Mouse (Mus musculus) thymus, adult 2 months (tissue): ENCODE measurements around the gene Prss48. TPM values are rescaled to one million over a fixed set of nuclear protein-coding genes. Genes with fewer than 3 reads are reported as not detected.

Source experiments
- DNase-seq: peaks from one replicate; pipeline ENCODE4 v3.0.0; 2021
- H3K27ac ChIP-seq: fragments of 200-500 bp; 2 replicates; pipeline ENCODE4 v1.5.1; 2012; ENCODE audit warnings: low read length, control low read depth; ENCODE audit not compliant: control insufficient read depth, insufficient read depth
- H3K27me3 ChIP-seq: fragments of 200-500 bp; 2 replicates; pipeline ENCODE4 v1.6.1; 2012; ENCODE audit warnings: mild to moderate bottlenecking, low read length, moderate library complexity, mixed read lengths; ENCODE audit not compliant: control insufficient read depth, insufficient read depth
- H3K36me3 ChIP-seq: fragments of 200-500 bp; 2 replicates; pipeline ENCODE4 v1.6.1; 2012; ENCODE audit warnings: mild to moderate bottlenecking, low read length, moderate library complexity; ENCODE audit not compliant: control insufficient read depth, insufficient read depth
- H3K4me1 ChIP-seq: fragments of 200-500 bp; replicated peaks from 2 replicates; pipeline ENCODE4 v1.6.1; 2012; ENCODE audit warnings: low read length; ENCODE audit not compliant: control insufficient read depth, insufficient read depth
- H3K4me3 ChIP-seq: fragments of 200-500 bp; 2 replicates; pipeline ENCODE4 v1.5.1; 2012; ENCODE audit warnings: mild to moderate bottlenecking, low read length, control low read depth, moderate library complexity; ENCODE audit not compliant: control insufficient read depth, insufficient read depth
- CTCF ChIP-seq: fragments of 200-500 bp; IDR thresholded peaks from 2 replicates; pipeline ENCODE4 v1.5.1; 2012; ENCODE audit warnings: mild to moderate bottlenecking, control low read depth, low read length, moderate library complexity, borderline replicate concordance; ENCODE audit not compliant: control insufficient read depth, poor library complexity, insufficient read depth; ENCODE audit errors: extremely low read depth
- POLR2A ChIP-seq: fragments of 200-500 bp; IDR thresholded peaks from 2 replicates; pipeline ENCODE4 v1.6.1; 2012; ENCODE audit warnings: mild to moderate bottlenecking, low read length, control low read depth, moderate library complexity; ENCODE audit not compliant: control insufficient read depth, poor library complexity, insufficient read depth; ENCODE audit errors: extremely low read depth
- WGBS: fragments of 180-500 bp; shearing (Covaris S2); methylation state at CpG from one replicate; pipeline ENCODE4 v1.1.7; 2018; 5-methylcytosine and 5-hydroxymethylcytosine counted together
- polyA plus RNA-seq: library from polyadenylated mRNA; depleted of rRNA; stranded (reverse); fragments of >200 nt; gene quantifications from 2 replicates; pipeline ENCODE4 v1.2.3, GENCODE M21; 2012

Prss48 gene
- polyA plus RNA-seq, 1 experiment: not detected

DNA sequence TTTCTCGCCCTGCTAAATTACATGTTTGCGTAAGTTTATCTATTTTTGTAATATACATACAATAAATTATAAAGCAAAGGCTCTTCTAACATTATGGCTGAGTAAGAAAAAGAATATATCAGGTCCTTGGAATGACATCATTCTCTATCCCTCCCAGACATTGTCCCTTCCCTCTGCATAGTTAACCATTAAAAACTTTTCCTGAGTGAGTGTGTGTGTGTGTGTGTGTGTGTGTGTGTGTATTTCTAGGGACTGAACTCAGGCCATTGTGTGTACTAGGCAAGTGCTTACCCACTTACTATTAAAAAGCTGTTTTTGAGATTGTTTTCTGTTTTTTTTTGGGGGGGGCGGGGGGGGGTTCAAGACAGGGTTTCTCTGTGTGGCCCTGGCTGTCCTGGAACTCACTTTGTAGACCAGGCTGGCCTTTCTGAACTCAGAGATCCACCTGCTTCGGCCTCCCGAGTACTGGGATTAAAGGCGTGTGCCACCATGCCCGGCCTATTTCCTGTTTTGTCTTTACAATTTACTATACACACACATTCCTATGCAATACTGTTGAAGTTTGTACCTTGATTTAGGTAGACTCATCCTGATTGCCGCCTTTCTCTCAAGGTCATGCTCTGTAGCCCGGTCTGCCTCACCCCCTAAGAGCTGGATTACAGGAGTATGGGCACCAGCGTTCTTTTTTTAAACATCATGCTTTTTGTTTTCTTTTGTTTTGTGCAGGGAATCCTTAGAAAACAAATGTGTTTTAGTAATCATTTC lies 28.7 kb downstream of the Prss48 start:
- 93% methylated on average over 10 of the region's 10 CpGs for WGBS
- H3K27me3 ChIP-seq: no peaks in the 10 kb centered on the region; the same call in 1 of the 2 replicates
- no peak overlapping the region for H3K27ac ChIP-seq

GRCm38 (mm10) chr3:85971599-85971975 lies 30.7 kb downstream of the Prss48 start:
- no peak for TF ChIP-seq POLR2A
- no peak for TF ChIP-seq CTCF
- no peaks in the 10 kb centered on the region; the same call in 1 of the 2 replicates for H3K27me3 ChIP-seq
- no peak overlapping the region for H3K27ac ChIP-seq
- WGBS: 15% methylated on average over 13 of the region's 13 CpGs
- no peak for DNase-seq
- H3K4me3 ChIP-seq: peak overlapping the region; percentile 19; the same call in 1 of the 2 replicates
- no peaks in the 10 kb centered on the region for H3K4me1 ChIP-seq
- no peaks in the 10 kb centered on the region for H3K36me3 ChIP-seq

More for the DNA sequence above, 28.7 kb downstream of the Prss48 start:
- no peak for DNase-seq
- Histone ChIP-seq H3K36me3 (no peaks in the 10 kb centered on the region), H3K4me3 (no peak overlapping the region), H3K4me1 (no peaks in the 10 kb centered on the region)
- no peak for TF ChIP-seq CTCF
- no peak for TF ChIP-seq POLR2A

DNA sequence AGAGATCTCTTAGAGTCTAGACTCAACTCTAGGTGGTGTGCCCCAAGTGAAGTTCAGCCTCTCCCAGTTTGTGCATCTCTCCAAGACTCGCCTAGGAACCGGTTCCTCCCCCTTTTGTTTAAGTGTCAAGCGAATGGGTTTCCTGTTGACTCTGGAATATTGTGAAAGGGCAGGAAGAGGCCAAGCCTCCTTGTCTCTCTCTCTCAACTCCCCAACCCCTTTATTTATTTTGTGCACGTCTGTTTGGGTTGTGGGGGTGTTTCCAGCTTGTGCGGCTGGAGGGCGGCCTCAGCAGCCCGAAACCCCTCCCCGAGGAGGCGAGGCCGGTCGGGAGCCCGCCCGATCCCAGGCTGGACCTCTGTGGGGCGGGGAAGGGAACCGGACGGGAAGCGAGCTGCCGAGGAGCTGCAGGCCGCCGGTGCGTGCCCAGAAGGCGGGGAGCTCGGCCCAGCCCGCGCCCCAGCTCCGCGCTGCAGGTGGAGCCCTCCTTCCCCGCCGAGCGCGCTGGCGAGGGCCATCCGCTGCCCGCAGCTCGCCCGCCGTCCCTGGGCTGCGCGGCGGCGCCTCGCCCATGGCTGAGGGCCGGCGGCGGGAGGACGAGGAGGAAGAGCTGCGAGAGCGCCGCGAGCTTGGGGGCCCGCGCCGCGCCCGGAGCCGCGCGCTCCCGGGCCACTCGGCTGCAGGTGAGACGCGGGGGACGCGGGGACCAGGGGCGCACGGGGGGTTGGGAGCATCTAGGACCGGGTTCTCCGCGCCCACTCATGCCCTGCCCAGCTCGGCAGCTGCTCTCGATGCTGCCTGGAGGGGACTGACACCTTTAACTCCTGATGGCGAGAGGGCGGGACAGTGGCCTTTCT lies 31.3 kb downstream of the Prss48 start, which contains the start of gene Sh3d19:
Gene Sh3d19, plus strand, starts transcription at position 368 of the 857 bp plus-strand sequence.
- H3K4me1 ChIP-seq: no peaks in the 10 kb centered on the region
- no peak for DNase-seq
- WGBS: 4% methylated on average over 63 of the region's 73 CpGs
- H3K36me3 ChIP-seq: no peaks in the 10 kb centered on the region
- no peak for TF ChIP-seq POLR2A
- no peak for TF ChIP-seq CTCF
- H3K4me3 ChIP-seq: peak within 1 kb of the TSS; percentile 19
- H3K27me3 ChIP-seq: no peaks in the 10 kb centered on the region; the same call in 1 of the 2 replicates
- no peak within 1 kb of the TSS for H3K27ac ChIP-seq

DNA sequence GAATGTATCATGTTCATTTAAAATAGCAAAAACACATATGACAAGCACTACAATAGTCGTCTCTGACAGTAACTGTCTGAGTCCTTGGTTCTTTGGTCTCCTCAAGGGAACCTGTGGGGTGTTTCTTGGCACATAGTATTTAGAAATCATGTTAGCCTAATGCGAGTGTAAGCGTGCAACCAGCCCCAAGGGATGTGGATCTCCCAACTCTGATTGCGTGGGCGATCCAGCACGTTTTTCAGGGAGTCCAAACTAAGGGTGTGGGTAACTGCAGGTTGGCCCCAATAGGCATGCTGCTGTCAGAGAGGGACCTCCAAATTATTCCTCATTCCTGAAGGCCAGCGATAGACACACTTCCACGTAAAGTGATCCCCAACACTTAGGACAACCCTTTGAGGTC lies 33.3 kb downstream of the Prss48 start:
- no peak for TF ChIP-seq POLR2A
- no peak for TF ChIP-seq CTCF
- WGBS: 96% methylated on average over 8 of the region's 8 CpGs
- no peak for DNase-seq
- Histone ChIP-seq H3K27me3 (no peaks in the 10 kb centered on the region; the same call in 1 of the 2 replicates), H3K4me1 (no peaks in the 10 kb centered on the region), H3K4me3 (no peak overlapping the region), H3K36me3 (no peaks in the 10 kb centered on the region), H3K27ac (no peak overlapping the region)

GRCm38 (mm10) chr3:85965479-85965878 lies 36.8 kb downstream of the Prss48 start:
- 84% methylated on average over 4 of the region's 4 CpGs for WGBS
- no peak for DNase-seq
- Histone ChIP-seq H3K36me3 (no peaks in the 10 kb centered on the region), H3K27ac (no peak overlapping the region), H3K27me3 (no peaks in the 10 kb centered on the region), H3K4me1 (no peaks in the 10 kb centered on the region), H3K4me3 (no peak overlapping the region)
- TF ChIP-seq POLR2A (no peak), CTCF (no peak)

DNA sequence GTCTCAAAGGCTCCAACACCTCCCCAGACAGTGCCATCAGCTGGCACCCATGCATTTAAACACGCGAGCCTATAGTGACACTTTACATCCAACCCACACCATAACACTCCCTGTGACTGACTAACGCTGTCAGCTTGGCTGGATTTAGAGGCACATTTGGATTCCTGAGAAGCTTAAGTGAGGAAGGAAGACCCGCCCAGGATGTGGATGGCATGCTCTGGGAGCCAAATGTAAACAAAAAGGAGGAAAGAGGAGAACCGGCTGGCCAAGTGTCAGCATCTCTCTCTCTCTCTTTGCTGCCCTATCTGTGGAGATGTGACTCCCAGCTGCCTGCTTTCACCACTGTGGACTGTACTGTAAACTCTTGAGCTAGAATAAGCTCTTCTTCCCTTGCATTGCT lies 41.2 kb downstream of the Prss48 start:
- Histone ChIP-seq H3K4me1 (no peaks in the 10 kb centered on the region), H3K27me3 (no peaks in the 10 kb centered on the region), H3K4me3 (no peak overlapping the region), H3K27ac (no peak overlapping the region), H3K36me3 (no peaks in the 10 kb centered on the region)
- DNase-seq: no peak
- TF ChIP-seq POLR2A (no peak), CTCF (no peak)
- 77% methylated on average over 5 of the region's 5 CpGs for WGBS
